Mouse (Mus musculus): ENCODE data around the gene Gstm5.
"Not testable (repeated sequence)": the region's sequence is repeated elsewhere in the genome, so short reads cannot be mapped to it uniquely, and the experiment has no call there.

Gstm5 gene

GRCm38 (mm10) chr3:107895720-107896569 is at the start of gene Gstm5:
Gene Gstm5, plus strand, starts transcription at chr3:107895821.
- peak; percentile 85 for DNase-seq (ENCODE audit: low spot score)

- no peak for DNase-seq (ENCODE audit: low spot score)
Measured at GRCm38 (mm10) chr3:107846175-107846574, 49.4 kb upstream of the Gstm5 start.

- no peak for DNase-seq (ENCODE audit: low spot score)
Measured at GRCm38 (mm10) chr3:107846835-107847234, 48.8 kb upstream of the Gstm5 start.

- DNase-seq (ENCODE audit: low spot score) = no peak
Measured at GRCm38 (mm10) chr3:107848126-107848525, 47.5 kb upstream of the Gstm5 start.

GRCm38 (mm10) chr3:107849000-107849692 is 46.5 kb upstream of the Gstm5 start:
- peak; percentile 21 for DNase-seq (ENCODE audit: low spot score)

GRCm38 (mm10) chr3:107849693-107850031 is 46.0 kb upstream of the Gstm5 start:
- DNase-seq (ENCODE audit: low spot score) = no peak

GRCm38 (mm10) chr3:107850418-107851031 is 45.1 kb upstream of the Gstm5 start:
- peak; percentile 72 for DNase-seq (ENCODE audit: low spot score)

GRCm38 (mm10) chr3:107852786-107853185 is 42.8 kb upstream of the Gstm5 start:
- no peak for DNase-seq (ENCODE audit: low spot score)

GRCm38 (mm10) chr3:107853232-107854181 is 42.1 kb upstream of the Gstm5 start:
- DNase-seq (ENCODE audit: low spot score) = no peak

GRCm38 (mm10) chr3:107855368-107855767 is 40.3 kb upstream of the Gstm5 start:
- DNase-seq (ENCODE audit: low spot score) = no peak

- no peak for DNase-seq (ENCODE audit: low spot score)
Measured at GRCm38 (mm10) chr3:107857646-107858045, 38.0 kb upstream of the Gstm5 start.

GRCm38 (mm10) chr3:107861483-107861882 is 34.1 kb upstream of the Gstm5 start:
- DNase-seq (ENCODE audit: low spot score) = not testable (repeated sequence)

GRCm38 (mm10) chr3:107862471-107862870 is 33.1 kb upstream of the Gstm5 start:
- no peak for DNase-seq (ENCODE audit: low spot score)

GRCm38 (mm10) chr3:107863471-107863870 is 32.1 kb upstream of the Gstm5 start:
- no peak for DNase-seq (ENCODE audit: low spot score)

GRCm38 (mm10) chr3:107863898-107864603 is 31.6 kb upstream of the Gstm5 start:
- peak; percentile 86 for DNase-seq (ENCODE audit: low spot score)

GRCm38 (mm10) chr3:107865364-107866091 is 30.1 kb upstream of the Gstm5 start:
- DNase-seq (ENCODE audit: low spot score) = no peak

- DNase-seq (ENCODE audit: low spot score) = peak; percentile 87
Measured at GRCm38 (mm10) chr3:107867086-107867485, 28.5 kb upstream of the Gstm5 start.

GRCm38 (mm10) chr3:107868452-107868851 is 27.2 kb upstream of the Gstm5 start:
- no peak for DNase-seq (ENCODE audit: low spot score)

GRCm38 (mm10) chr3:107869097-107869496 is 26.5 kb upstream of the Gstm5 start:
- DNase-seq (ENCODE audit: low spot score) = no peak

- DNase-seq (ENCODE audit: low spot score) = no peak
Measured at GRCm38 (mm10) chr3:107869925-107870324, 25.7 kb upstream of the Gstm5 start.

Data from MN1 (cell line).